Mouse (Mus musculus): ENCODE data around the gene Olfr373.

GRCm38 (mm10) chr8:72143256-72143824 is 60.4 kb downstream of the Olfr373 start:
- TF ChIP-seq POLR2A (IDR thresholded peaks at IDR 0.05; ENCODE audit: insufficient read depth, low read length) (no peak), EP300 (IDR thresholded peaks at IDR 0.05; ENCODE audit: insufficient read depth, low read depth, low read length) (no peak), CTCF (IDR thresholded peaks at IDR 0.05; ENCODE audit: low read depth, low read length) (no peak)

Measured in ES-Bruce4 (cell line).